Mouse (Mus musculus): ENCODE results near the gene Lysmd4. TPM values are rescaled to one million over a fixed set of nuclear protein-coding genes. Genes with fewer than 3 reads are reported as not detected.

Gene Lysmd4
- total RNA-seq, 2 experiments from 2014 or later = 7.5 to 8.1 TPM

DNA sequence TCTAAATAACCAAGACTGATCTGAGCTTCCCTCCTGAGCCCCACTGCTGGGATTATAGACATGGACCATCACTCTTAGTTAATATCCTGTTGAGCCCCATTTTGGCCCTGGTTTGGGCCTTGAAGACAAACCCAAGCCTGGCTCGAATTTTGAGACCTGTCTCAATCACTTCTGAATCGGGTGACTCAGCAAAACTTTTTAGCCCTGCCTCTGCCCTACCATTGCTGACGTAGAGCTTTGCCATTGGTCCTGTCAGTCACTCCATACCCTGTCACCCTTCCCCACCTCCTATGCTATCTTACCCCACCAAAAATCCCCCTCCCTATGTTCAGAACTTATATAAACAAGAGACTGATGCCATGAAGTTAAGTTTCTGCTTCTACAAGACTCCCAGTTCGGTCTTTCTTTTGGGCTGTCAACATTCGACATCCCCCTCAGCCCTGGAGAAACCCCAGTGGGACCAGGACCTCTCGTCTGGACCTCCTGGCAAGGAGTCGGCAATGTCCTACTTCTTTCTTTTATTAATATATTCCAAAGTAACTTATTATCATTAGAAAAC, 119.8 kb downstream of the Lysmd4 start:
- DNase-seq = no peak

DNA sequence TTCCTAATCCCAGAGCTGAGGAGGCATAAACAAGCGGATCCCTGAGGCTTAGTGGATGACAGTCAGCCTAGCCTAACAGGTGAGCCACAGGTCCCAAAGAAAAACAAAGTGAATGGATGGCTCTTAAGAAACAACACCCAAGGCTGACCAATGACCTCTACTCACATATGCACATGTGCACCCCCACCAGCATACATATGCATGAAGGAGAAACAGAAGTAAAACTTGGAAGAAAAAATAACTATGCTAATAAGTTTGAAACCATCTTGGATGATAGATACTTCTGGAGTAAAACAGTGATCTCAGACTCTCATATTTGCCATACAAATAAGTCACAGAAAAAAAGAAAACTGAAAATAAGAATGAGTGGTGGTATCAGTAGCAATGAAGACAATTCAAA, 122.1 kb downstream of the Lysmd4 start:
- DNase-seq = no peak

DNA sequence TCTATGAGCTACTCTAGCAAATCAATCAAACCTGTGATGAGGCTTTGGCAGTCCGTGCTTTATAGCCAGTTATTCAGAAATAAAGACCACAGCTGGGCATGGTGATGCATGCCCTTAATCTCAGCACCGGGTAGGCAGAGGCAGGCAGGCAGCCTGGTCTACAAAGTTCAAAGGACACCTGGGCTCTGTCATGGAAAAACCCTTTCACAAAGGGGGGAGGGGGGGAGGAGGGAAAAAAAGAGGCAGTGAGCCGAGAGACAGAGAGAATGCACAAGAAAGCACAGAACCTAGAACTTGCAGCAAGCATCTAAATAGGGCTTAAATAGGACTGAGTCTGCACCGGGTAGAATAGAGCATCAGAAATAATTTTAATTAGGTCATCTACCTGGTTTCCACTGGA, 130.6 kb downstream of the Lysmd4 start:
- no peak for DNase-seq

DNA sequence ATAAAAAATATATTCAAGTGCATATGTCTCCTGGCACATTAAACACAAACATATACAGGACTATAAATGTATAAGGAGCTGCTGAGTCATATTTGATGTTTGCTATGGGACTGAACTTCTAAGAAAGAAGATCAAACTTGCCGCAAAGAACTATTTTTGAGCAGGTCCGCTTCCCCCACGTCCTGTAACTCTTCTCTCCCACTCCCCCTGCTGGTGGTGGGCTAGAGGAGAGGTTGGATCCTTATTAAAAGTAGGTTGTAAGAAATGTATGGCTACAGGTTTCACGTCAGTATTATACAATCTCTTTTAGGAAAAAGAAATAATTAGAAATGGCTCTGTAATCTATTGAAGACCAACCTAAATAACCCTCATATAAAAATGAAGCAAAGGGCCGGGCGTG, 131.3 kb downstream of the Lysmd4 start:
- no peak for DNase-seq

DNA sequence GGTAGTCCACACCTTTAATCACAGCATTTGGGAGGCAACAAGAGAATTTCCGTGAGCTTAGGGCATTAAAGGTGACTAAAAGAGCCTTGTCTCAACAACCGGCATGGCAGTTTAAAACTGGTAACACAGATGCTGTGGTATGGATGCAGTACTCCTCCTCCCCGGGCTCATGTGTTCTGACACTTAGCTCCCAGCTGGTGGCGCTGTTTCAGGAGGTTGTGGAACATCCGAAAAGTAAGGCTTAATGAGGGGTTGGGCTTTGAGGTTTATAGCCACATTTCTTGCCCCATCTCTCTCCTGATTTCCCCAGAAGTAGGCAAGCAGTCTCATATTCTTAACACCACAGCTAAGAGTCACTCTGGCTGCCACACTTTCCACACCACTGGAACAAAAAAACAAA, 133.5 kb downstream of the Lysmd4 start:
- DNase-seq = no peak

Other genes starting within 250 kb of the Lysmd4 start
- 10 to 100 TPM; 60.9 to 69.3 TPM for gene Mef2a, start 150.3 kb downstream of the Lysmd4 start, total RNA-seq (2021)